Mouse (Mus musculus): ENCODE results near the gene Sco2. TPM values are rescaled to one million over a fixed set of nuclear protein-coding genes. Genes with fewer than 3 reads are reported as not detected.

Gene Sco2
- polyA plus RNA-seq, 1 experiment from 2014 or later = 3.4 TPM

DNA sequence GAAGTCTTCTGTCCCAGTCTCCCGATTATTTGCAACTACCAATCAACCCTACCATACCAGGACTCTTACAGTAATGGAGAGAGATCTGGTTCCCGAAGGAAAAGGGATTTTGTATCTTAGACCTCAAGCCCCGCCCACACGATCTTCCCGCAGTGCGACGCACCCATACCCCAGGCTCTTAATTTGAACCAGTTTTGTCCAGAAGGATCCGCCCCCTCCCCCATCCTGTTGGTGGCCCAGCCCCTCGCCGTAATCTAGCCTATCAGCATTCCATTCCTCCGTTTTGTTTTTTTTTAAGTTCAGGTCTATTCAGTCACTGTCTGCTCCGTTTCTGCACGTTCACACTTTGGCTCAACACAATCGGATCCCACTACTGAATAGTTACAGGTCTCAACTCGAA, 17.3 kb downstream of the Sco2 start:
- peaks cover 15% of the 10 kb centered on the region for H3K4me1 ChIP-seq (replicated peaks; ENCODE audit: control insufficient read depth, insufficient read depth, low read length)
- H3K36me3 ChIP-seq (ENCODE audit: control insufficient read depth, insufficient read depth, low read length) = peaks cover 32% of the 10 kb centered on the region
- H3K9ac ChIP-seq (ENCODE audit: low read length) = peak overlapping the region; percentile 88
- peak overlapping the region; percentile 74 for H3K4me3 ChIP-seq (ENCODE audit: low read length)
- ATAC-seq (ENCODE audit: low read depth) = peak; percentile 87
- H3K9me3 ChIP-seq (ENCODE audit: control insufficient read depth, low read length) = no peaks in the 10 kb centered on the region
- H3K27ac ChIP-seq (ENCODE audit: low read length) = peak overlapping the region; percentile 93
- WGBS = under 1% methylated on average over 15 of the region's 15 CpGs
- H3K27me3 ChIP-seq (ENCODE audit: control insufficient read depth, insufficient read depth, low read depth, low read length) = no peaks in the 10 kb centered on the region
- H3K4me2 ChIP-seq (ENCODE audit: low read depth, low read length) = peak overlapping the region; percentile 71

GRCm38 (mm10) chr15:89355241-89356187, 18.1 kb downstream of the Sco2 start, which contains the start of the genes Lmf2 and Ncaph2:
Gene Lmf2 (minus strand): TSS chr15:89355659.
Gene Ncaph2 (plus strand): TSS chr15:89355719.
- Histone ChIP-seq H3K4me3 (ENCODE audit: low read length) (peak within 1 kb of the TSS; percentile 74), H3K4me2 (ENCODE audit: low read depth, low read length) (peak within 1 kb of the TSS; percentile 76), H3K4me1 (replicated peaks; ENCODE audit: control insufficient read depth, insufficient read depth, low read length) (peaks cover 15% of the 10 kb centered on the region), H3K36me3 (ENCODE audit: control insufficient read depth, insufficient read depth, low read length) (peaks cover 32% of the 10 kb centered on the region), H3K27me3 (ENCODE audit: control insufficient read depth, insufficient read depth, low read depth, low read length) (no peaks in the 10 kb centered on the region), H3K9me3 (ENCODE audit: control insufficient read depth, low read length) (no peaks in the 10 kb centered on the region), H3K9ac (ENCODE audit: low read length) (peak within 1 kb of the TSS; percentile 88), H3K27ac (ENCODE audit: low read length) (peak within 1 kb of the TSS; percentile 93)
- WGBS = under 1% methylated on average over 59 of the region's 64 CpGs
- peak; percentile 93 for ATAC-seq (ENCODE audit: low read depth)

- 71% methylated on average over 7 of the region's 7 CpGs for WGBS
- Histone ChIP-seq H3K4me2 (ENCODE audit: low read depth, low read length) (peak overlapping the region; percentile 76), H3K9ac (ENCODE audit: low read length) (peak overlapping the region; percentile 88), H3K36me3 (ENCODE audit: control insufficient read depth, insufficient read depth, low read length) (peaks cover 35% of the 10 kb centered on the region), H3K9me3 (ENCODE audit: control insufficient read depth, low read length) (no peaks in the 10 kb centered on the region), H3K27me3 (ENCODE audit: control insufficient read depth, insufficient read depth, low read depth, low read length) (no peaks in the 10 kb centered on the region), H3K27ac (ENCODE audit: low read length) (no peak overlapping the region), H3K4me1 (replicated peaks; ENCODE audit: control insufficient read depth, insufficient read depth, low read length) (peaks cover 15% of the 10 kb centered on the region), H3K4me3 (ENCODE audit: low read length) (peak overlapping the region; percentile 74)
- no peak for ATAC-seq (ENCODE audit: low read depth)
Measured at GRCm38 (mm10) chr15:89354455-89354854, 19.2 kb downstream of the Sco2 start.

DNA sequence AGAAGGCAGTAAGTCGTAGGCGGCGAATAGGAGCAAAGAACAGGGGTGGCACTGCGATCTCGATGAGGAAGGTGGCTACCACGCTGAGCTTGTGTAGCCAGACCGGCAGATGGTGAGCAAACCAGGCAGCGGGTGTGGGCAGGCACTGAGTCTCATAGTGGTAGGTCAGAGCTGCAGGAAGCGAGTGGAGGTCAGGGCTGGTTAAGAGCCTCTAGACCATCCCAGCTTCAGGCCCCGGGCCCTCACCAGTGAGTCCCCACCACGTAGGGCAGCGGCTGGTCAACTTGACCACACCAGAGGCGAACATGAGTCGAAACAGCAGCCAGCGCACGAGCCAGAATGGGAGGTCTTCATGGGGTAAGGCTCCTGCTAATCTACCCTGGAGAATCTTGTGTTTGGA, 19.8 kb downstream of the Sco2 start:
- ATAC-seq (ENCODE audit: low read depth) = no peak
- Histone ChIP-seq H3K4me2 (ENCODE audit: low read depth, low read length) (no peak overlapping the region), H3K36me3 (ENCODE audit: control insufficient read depth, insufficient read depth, low read length) (peaks cover 35% of the 10 kb centered on the region), H3K27ac (ENCODE audit: low read length) (no peak overlapping the region), H3K4me1 (replicated peaks; ENCODE audit: control insufficient read depth, insufficient read depth, low read length) (peaks cover 15% of the 10 kb centered on the region), H3K4me3 (ENCODE audit: low read length) (no peak overlapping the region), H3K27me3 (ENCODE audit: control insufficient read depth, insufficient read depth, low read depth, low read length) (no peaks in the 10 kb centered on the region), H3K9ac (ENCODE audit: low read length) (peak overlapping the region; percentile 88; the same call in 1 of the 2 replicates), H3K9me3 (ENCODE audit: control insufficient read depth, low read length) (no peaks in the 10 kb centered on the region)
- WGBS = 94% methylated on average over 16 of the region's 16 CpGs

DNA sequence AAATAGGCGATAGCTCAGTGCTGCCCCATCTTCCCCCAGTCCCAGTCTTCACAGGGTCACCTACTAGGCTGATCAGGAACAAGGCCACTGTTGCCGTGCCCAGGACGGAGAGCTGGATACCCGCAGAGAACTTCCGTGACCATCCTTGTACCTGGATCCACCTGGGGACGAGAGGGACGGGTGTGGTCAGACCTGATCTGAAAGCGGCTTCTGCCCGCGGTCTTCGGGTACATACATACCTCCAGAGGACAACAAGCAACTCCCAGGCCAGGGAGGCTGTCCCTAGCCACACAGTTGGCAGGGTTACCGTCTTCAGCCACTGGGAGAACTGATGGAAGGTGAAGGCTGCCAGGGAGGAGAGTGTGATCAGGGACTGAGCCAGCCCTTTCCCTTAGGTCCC, 20.9 kb downstream of the Sco2 start:
- WGBS = 97% methylated on average over 12 of the region's 12 CpGs
- no peak overlapping the region for H3K27ac ChIP-seq (ENCODE audit: low read length)
- ATAC-seq (ENCODE audit: low read depth) = no peak

DNA sequence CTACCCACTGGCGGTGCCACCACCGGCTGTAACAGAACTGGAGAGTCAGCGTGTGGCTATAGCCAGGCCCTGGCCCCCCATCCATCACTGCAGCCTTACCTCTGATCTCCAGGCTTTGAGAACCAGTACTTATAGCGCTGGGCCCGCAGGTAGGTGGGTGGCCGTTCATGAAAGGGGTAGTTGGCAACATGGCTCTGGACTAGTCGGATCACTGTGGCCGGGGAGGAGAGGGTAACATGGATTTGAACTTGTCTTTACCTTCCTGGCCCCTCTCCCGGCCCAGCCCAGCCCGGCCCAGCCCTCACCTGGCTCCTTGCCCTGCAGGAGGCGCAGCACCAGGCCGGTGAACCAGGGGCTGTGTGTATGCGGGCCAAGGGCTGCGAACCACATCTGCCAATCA, 21.6 kb downstream of the Sco2 start:
- no peak for ATAC-seq (ENCODE audit: low read depth)
- WGBS = 90% methylated on average over 14 of the region's 14 CpGs
- Histone ChIP-seq H3K27me3 (ENCODE audit: control insufficient read depth, insufficient read depth, low read depth, low read length) (no peaks in the 10 kb centered on the region), H3K4me3 (ENCODE audit: low read length) (no peak overlapping the region), H3K9ac (ENCODE audit: low read length) (no peak overlapping the region), H3K9me3 (ENCODE audit: control insufficient read depth, low read length) (no peaks in the 10 kb centered on the region), H3K27ac (ENCODE audit: low read length) (no peak overlapping the region), H3K4me1 (replicated peaks; ENCODE audit: control insufficient read depth, insufficient read depth, low read length) (peaks cover 8% of the 10 kb centered on the region), H3K36me3 (ENCODE audit: control insufficient read depth, insufficient read depth, low read length) (peaks cover 31% of the 10 kb centered on the region), H3K4me2 (ENCODE audit: low read depth, low read length) (no peak overlapping the region)

More for the DNA sequence above, 20.9 kb downstream of the Sco2 start:
- H3K4me3 ChIP-seq (ENCODE audit: low read length) = no peak overlapping the region
- H3K36me3 ChIP-seq (ENCODE audit: control insufficient read depth, insufficient read depth, low read length) = peaks cover 31% of the 10 kb centered on the region
- H3K9me3 ChIP-seq (ENCODE audit: control insufficient read depth, low read length) = no peaks in the 10 kb centered on the region
- no peak overlapping the region for H3K4me2 ChIP-seq (ENCODE audit: low read depth, low read length)
- H3K4me1 ChIP-seq (replicated peaks; ENCODE audit: control insufficient read depth, insufficient read depth, low read length) = peaks cover 15% of the 10 kb centered on the region
- no peaks in the 10 kb centered on the region for H3K27me3 ChIP-seq (ENCODE audit: control insufficient read depth, insufficient read depth, low read depth, low read length)
- no peak overlapping the region for H3K9ac ChIP-seq (ENCODE audit: low read length)

DNA sequence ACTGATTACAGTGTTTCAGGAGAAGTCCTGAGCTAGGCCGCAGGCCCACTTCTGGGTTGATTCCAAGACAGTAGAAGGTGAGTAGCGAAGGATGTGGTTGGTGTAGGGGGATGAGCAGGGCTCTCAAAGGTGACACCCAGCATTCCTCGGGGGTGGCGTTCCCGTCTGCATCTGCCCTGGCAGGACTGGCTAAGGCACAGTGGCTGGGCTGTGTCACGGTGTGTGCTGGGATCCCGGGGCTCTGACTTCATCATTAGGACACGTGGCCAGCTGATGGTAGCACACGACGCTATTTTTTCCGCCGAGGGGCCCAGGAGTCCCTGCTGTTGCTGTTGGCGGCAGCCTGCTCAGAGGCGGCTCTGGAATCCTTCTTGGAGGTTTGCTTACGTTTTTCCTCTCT, 22.3 kb downstream of the Sco2 start:
- Histone ChIP-seq H3K27me3 (ENCODE audit: control insufficient read depth, insufficient read depth, low read depth, low read length) (no peaks in the 10 kb centered on the region), H3K4me1 (replicated peaks; ENCODE audit: control insufficient read depth, insufficient read depth, low read length) (peaks cover 6% of the 10 kb centered on the region), H3K27ac (ENCODE audit: low read length) (no peak overlapping the region), H3K4me2 (ENCODE audit: low read depth, low read length) (no peak overlapping the region), H3K4me3 (ENCODE audit: low read length) (no peak overlapping the region), H3K36me3 (ENCODE audit: control insufficient read depth, insufficient read depth, low read length) (peaks cover 31% of the 10 kb centered on the region), H3K9ac (ENCODE audit: low read length) (no peak overlapping the region), H3K9me3 (ENCODE audit: control insufficient read depth, low read length) (no peaks in the 10 kb centered on the region)
- 83% methylated on average over 15 of the region's 15 CpGs for WGBS
- no peak for ATAC-seq (ENCODE audit: low read depth)

DNA sequence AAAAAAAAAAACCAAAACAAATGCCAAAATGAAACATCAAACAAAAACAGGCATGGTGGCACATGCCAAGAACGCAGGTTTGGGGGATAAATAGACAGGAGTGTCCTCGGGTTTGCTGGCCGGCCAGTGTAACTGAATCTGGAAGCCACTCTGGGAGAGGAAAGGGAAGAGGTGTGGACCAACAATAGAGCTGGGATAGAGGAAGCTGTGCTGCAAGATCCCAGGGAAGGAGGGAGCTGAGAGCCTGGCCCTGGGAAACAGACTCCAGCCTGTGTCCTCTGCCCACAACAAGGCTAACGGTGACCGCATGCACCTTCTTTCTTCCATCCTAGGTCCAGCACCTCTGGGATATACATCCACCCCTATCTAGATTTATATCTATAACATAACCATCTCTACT, 23.2 kb downstream of the Sco2 start:
- 70% methylated on average over 5 of the region's 5 CpGs for WGBS
- no peak overlapping the region for H3K27ac ChIP-seq (ENCODE audit: low read length)
- H3K4me2 ChIP-seq (ENCODE audit: low read depth, low read length) = no peak overlapping the region
- peaks cover 6% of the 10 kb centered on the region for H3K4me1 ChIP-seq (replicated peaks; ENCODE audit: control insufficient read depth, insufficient read depth, low read length)
- peaks cover 31% of the 10 kb centered on the region for H3K36me3 ChIP-seq (ENCODE audit: control insufficient read depth, insufficient read depth, low read length)
- ATAC-seq (ENCODE audit: low read depth) = no peak
- H3K27me3 ChIP-seq (ENCODE audit: control insufficient read depth, insufficient read depth, low read depth, low read length) = no peaks in the 10 kb centered on the region
- no peak overlapping the region for H3K4me3 ChIP-seq (ENCODE audit: low read length)
- no peak overlapping the region for H3K9ac ChIP-seq (ENCODE audit: low read length)
- H3K9me3 ChIP-seq (ENCODE audit: control insufficient read depth, low read length) = no peaks in the 10 kb centered on the region

DNA sequence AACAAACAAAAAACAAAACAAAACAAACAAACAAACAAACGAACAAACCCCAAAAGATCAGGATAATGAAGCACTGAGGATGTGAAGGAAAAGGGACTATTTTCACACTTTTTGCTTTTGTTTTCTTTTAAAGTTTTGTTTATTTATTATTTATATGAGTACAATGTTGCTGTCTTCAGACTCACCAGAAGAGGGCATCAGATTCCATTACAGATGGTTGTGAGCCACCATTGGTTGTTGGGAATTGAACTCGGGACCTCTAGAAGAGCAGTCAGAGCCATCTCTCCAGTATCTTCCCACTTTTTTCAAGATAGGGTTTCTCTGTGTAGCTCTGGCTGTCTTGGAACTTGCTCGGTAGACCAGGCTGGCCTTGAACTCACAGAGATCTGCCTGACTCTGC, 30.3 kb downstream of the Sco2 start:
- no peak overlapping the region for H3K27ac ChIP-seq (ENCODE audit: low read length)
- no peak overlapping the region for H3K4me2 ChIP-seq (ENCODE audit: low read depth, low read length)
- H3K9ac ChIP-seq (ENCODE audit: low read length) = no peak overlapping the region
- H3K9me3 ChIP-seq (ENCODE audit: control insufficient read depth, low read length) = no peaks in the 10 kb centered on the region
- no peaks in the 10 kb centered on the region for H3K36me3 ChIP-seq (ENCODE audit: control insufficient read depth, insufficient read depth, low read length)
- H3K4me3 ChIP-seq (ENCODE audit: low read length) = no peak overlapping the region
- ATAC-seq (ENCODE audit: low read depth) = no peak
- H3K27me3 ChIP-seq (ENCODE audit: control insufficient read depth, insufficient read depth, low read depth, low read length) = no peaks in the 10 kb centered on the region
- WGBS = 74% methylated on average over 3 of the region's 3 CpGs
- H3K4me1 ChIP-seq (replicated peaks; ENCODE audit: control insufficient read depth, insufficient read depth, low read length) = no peaks in the 10 kb centered on the region
